Mouse (Mus musculus) adipocyte (in vitro differentiated cells): Measurements from ENCODE around the gene Adamtsl5.

ENCODE experiments used
- DNase-seq: peaks from one replicate; pipeline ENCODE4 v3.0.0-alpha.2; 2016; ENCODE audit warnings: low spot score

Gene Adamtsl5

DNA sequence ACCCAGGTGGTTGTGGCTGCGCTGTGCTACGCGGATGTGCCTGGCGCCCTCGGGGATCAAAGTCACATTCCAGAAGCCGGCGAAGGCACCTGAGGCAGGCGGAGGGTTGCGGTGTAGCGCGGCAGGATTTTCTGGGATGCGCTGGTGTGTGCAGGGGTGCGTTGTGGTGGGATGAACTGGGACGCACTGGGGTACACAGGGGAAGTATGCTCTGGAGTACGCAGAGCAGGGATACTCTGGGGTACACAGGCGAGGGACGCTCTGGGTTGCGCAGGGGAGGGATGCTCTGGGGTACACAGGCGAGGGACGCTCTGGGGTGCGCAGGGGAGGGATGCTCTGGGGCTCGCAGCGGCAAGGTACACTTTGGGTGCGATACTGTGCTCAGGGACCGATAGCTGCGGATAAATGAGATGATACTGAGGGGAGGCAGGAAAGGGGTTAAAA, 5.9 kb downstream of the Adamtsl5 start:
- DNase-seq, result no peak

GRCm38 (mm10) chr10:80341491-80342304, 6.5 kb downstream of the Adamtsl5 start:
- DNase-seq, result no peak

DNA sequence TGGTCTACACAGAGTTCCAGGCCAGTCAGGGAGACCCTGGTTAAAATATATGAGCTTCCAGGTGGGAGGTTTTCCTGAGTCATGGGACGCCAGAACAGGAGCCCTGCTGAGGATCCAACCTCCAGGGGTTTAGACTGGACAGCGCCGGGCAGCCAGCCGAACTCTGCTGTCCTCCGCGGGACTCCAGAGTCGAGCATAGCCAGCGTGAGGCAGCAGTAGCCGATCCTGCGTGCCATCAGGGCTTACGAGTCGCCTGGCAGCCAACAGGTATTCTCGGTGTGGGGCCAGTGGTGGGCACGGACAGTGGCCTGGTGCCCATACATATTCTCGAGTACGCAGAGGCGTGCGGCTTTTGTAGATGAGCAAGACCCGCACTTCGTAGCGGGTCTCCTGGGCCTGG, 7.2 kb downstream of the Adamtsl5 start:
- no peak for DNase-seq

DNA sequence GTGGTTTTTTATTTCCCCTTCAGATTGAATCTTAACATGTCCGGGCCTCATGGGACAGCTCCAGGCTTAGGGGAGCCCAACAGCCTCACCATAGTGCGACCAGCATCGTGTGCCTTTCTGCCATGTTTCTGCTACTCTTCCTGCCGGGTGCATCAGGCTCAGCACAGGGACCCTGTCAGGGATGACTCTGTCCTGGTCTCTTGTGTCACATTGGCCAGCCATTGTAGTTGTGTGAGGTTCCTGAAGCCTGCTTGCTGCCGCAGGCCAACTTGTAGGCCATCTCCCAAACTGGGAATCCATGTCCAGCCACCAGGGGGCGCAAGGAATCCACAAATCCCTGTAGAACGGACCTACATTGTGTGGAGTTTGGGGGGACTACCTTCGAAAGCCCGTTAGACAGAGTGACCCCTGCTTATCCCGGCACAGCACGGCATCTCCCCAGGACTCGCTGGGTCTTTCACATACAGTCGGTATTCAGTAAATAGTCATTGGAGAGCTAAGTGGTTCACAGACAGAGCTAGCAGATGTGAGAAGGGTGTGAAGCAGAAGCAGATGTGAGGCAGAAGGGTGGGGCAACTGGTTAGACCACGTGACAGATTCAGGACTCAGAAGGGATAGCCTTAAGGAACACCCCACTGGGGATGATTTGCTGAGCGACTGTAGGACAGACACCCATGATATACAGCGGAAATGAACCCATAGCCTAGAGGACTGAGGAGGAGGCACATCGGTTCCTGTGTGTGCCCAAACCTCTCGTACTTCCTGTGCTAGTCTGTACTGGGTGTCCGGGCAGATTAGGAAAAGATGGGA, 8.1 kb downstream of the Adamtsl5 start:
- peak; percentile 80 for DNase-seq

DNA sequence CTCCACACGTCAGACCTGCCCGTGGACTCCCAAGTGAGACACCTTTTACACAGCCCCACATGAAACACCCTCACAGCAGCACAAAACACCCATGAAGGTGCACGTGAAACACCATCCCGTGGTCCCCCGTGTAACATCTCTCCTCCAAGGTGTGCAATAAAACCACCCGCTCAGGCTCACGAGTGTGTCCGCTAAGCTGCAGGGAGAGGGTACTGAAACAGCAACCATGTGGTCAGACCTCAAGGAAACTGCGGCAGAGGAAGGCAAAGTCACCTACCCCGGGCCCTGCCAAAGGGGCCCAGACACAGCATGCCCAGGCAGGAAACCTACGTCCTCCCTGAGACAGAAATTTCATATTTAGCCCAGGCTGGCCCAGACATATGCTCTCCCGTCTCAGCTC, 11.9 kb downstream of the Adamtsl5 start:
- no peak for DNase-seq

- peak; percentile 75 for DNase-seq
Measured at GRCm38 (mm10) chr10:80332525-80332989, 15.7 kb downstream of the Adamtsl5 start.

GRCm38 (mm10) chr10:80331636-80332524, 16.3 kb downstream of the Adamtsl5 start:
- DNase-seq, result peak; percentile 70

- DNase-seq, result no peak
Measured at GRCm38 (mm10) chr10:80330888-80331287, 17.3 kb downstream of the Adamtsl5 start.

DNA sequence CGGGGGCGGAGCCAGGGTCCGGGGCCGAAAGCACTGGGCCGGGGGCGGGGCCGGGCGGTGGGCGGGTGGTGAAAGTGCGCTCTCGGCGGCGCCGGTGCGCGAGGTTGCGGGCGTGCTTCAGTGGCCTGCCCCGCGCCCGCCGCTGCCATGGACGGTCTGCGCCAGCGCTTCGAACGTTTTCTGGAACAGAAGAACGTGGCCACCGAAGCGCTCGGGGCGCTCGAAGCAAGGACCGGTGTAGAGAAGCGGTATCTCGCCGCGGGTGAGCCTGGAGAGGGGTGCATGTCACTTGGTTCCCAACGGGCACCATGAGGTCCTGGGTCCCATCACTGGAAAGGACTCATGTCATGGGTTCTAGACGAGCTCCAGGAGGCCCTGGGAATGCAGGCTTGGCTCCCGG, 18.1 kb downstream of the Adamtsl5 start:
- DNase-seq, result no peak

- peak; percentile 70 for DNase-seq
Measured at GRCm38 (mm10) chr10:80329273-80330081, 18.7 kb downstream of the Adamtsl5 start, which contains the start of the genes Pcsk4 and Reep6. Gene Pcsk4 (minus strand): TSS chr10:80329498. Gene Reep6 (plus strand): TSS chr10:80329953.

GRCm38 (mm10) chr10:80325045-80325444, 23.2 kb downstream of the Adamtsl5 start:
- DNase-seq, result no peak

- DNase-seq, result peak; percentile 24
Measured at GRCm38 (mm10) chr10:80324120-80325037, 23.8 kb downstream of the Adamtsl5 start.

GRCm38 (mm10) chr10:80323261-80324119, 24.7 kb downstream of the Adamtsl5 start:
- peak; percentile 85 for DNase-seq

- DNase-seq, result peak; percentile 23
Measured at GRCm38 (mm10) chr10:80322811-80323211, 25.4 kb downstream of the Adamtsl5 start.

GRCm38 (mm10) chr10:80321670-80322581, 26.3 kb downstream of the Adamtsl5 start:
- no peak for DNase-seq

GRCm38 (mm10) chr10:80321014-80321669, 27.1 kb downstream of the Adamtsl5 start:
- no peak for DNase-seq

DNA sequence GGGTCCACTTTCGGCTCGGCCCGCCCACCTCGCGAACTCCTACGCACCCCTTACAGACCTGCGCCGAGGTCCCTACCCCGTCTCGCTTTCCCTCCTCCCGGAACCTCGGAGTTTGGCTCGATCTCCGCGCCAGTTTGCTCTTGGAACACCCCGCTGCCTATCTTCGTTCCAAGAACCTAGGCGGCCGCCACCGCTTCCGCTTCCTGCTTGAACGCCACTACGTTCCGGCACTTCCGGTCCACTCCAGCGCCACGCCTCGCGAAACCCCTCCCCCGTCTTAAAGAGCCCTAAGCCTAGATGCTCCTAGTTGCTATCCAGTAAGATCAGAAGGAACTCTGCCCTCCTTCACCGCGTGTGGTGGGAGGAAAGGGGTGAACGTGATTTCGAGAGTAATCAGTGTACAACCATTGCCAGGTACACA, 27.9 kb downstream of the Adamtsl5 start, which contains the start of gene 2310011J03Rik:
TSS of gene 2310011J03Rik (minus strand) at position 198 of the 421 bp plus-strand sequence.
- DNase-seq, result peak; percentile 94
